Comparison of ENCODE assay signal across 21 mouse cellular contexts in genomic region chr8:108370731-108371130, GRCm38 (mm10).
"Had no signal": no experiment of that assay in that cellular context is flagged by ENCODE, and none has a peak within 500 bp of the region (broad histone marks: within the 10 kb centered on the region; RNA-seq: fewer than 3 reads in every experiment).

No protein-coding gene starts in this region.

- H3K4me1 ChIP-seq: megakaryocyte, embryonic 14.5 days had no signal

- ATAC-seq: midbrain, embryonic 16.5 days had no signal

- H3K27ac ChIP-seq: macrophage; midbrain, embryonic 10.5 days; midbrain, embryonic 12.5 days; neural tube, embryonic 13.5 days; neural tube, embryonic 15.5 days had no signal

- H3K4me3 ChIP-seq: megakaryocyte, embryonic 14.5 days; midbrain, embryonic 10.5 days; midbrain, embryonic 12.5 days; myocyte; neural tube, embryonic 13.5 days; neural tube, embryonic 15.5 days had no signal

- H3K9me3 ChIP-seq: megakaryocyte, embryonic 14.5 days; midbrain, embryonic 10.5 days; midbrain, embryonic 12.5 days; neural tube, embryonic 13.5 days; neural tube, embryonic 15.5 days had no signal

- H3K36me3 ChIP-seq: midbrain, embryonic 10.5 days; midbrain, embryonic 12.5 days; neural tube, embryonic 13.5 days; neural tube, embryonic 15.5 days had no signal

- DNase-seq: lung, adult 18-20 months; lung, embryonic 14.5 days; lung, postnatal 14 days; lung, postnatal 36 days; midbrain, embryonic 14.5 days; retina, postnatal 1 day; right cerebral cortex, adult 18-20 months; right cerebral cortex, postnatal 25 days; right cerebral cortex, postnatal 4 days; spleen, adult 18-20 months; thymus, adult 18-20 months; thymus, postnatal 14 days; thymus, postnatal 36 days had no signal

- H3K27me3 ChIP-seq: megakaryocyte, embryonic 14.5 days had no signal

- H3K9ac ChIP-seq: lung, embryonic 14.5 days; midbrain, embryonic 12.5 days; neural tube, embryonic 13.5 days; neural tube, embryonic 15.5 days had no signal

- H3K4me2 ChIP-seq: lung, embryonic 14.5 days; midbrain, embryonic 12.5 days; neural tube, embryonic 13.5 days; neural tube, embryonic 15.5 days had no signal
